ENCODE assay signal across 8 mouse cellular contexts in the genomic region with DNA sequence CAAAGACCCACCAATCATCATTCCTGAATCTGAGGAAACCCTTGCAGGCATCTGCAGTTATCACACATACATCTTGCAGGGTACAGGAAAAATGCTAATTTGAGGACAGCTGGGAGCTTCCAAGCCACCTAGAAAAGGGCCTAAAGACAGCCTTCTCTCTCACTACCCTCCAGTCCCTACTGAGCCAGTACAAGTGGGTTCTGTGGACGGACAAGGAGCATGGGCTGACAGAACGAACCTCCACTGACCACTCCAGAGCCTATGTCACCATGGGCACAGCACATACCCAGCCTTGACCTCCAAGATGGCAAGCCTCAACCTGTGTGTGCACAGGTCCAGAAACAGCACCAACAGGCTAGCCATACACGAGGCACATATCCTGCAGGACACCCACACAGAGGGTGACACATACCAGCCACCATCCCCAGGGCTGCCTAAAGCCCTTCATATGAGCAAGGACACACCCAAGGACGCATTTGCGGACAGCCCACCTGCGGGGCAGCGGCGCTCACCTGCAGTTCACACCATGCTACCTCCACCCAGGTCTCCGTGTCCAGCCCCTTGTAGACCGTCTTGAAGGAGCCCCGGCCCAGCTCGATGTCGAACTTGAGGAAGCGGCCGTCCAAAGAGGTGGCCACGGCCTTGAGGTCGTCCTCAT. TPM values are rescaled to one million over a fixed set of nuclear protein-coding genes. Genes with fewer than 3 reads are reported as not detected.
DNase-seq lines count a peak whose midpoint lies in the region; ATAC-seq and TF ChIP-seq lines count a peak whose summit lies in the region.

No protein-coding gene starts in this region.

- TF ChIP-seq EP300 in ES-Bruce4 (IDR thresholded peaks at IDR 0.05; ENCODE audit: insufficient read depth, low read depth, low read length): no peak
- no peak for TF ChIP-seq EP300 in heart, postnatal 0 days (IDR thresholded peaks at IDR 0.05; ENCODE audit: low read depth)
- no peak for TF ChIP-seq EP300 in liver, postnatal 0 days (IDR thresholded peaks at IDR 0.05; ENCODE audit: low read depth)

- H3K27ac ChIP-seq in gastrocnemius, adult 2 months: peak overlapping the region; percentile 94
- no peak overlapping the region for H3K27ac ChIP-seq in ES-Bruce4 (ENCODE audit: insufficient read depth, low read length)
- H3K27ac ChIP-seq in heart, postnatal 0 days (ENCODE audit: low read depth): no peak overlapping the region
- H3K27ac ChIP-seq in liver, postnatal 0 days (ENCODE audit: low read depth): no peak overlapping the region

- no peak for ATAC-seq in heart, postnatal 0 days (ENCODE audit: insufficient read depth, low read depth)
- ATAC-seq in liver, postnatal 0 days: no peak

- H3K9ac ChIP-seq in ES-Bruce4 (ENCODE audit: low read depth, poor library complexity, severe bottlenecking): peak overlapping the region; percentile 68; the same call in 1 of the 2 replicates
- peak overlapping the region; percentile 61; the same call in 1 of the 2 replicates for H3K9ac ChIP-seq in heart, postnatal 0 days (replicated peaks; ENCODE audit: low read depth, low read length)
- no peak overlapping the region for H3K9ac ChIP-seq in liver, postnatal 0 days (replicated peaks)

- 25% methylated on average over 17 of the region's 17 CpGs for WGBS in heart, postnatal 0 days
- WGBS in liver, postnatal 0 days (ENCODE audit: insufficient replicate concordance): 26% methylated on average over 17 of the region's 17 CpGs

- DNase-seq in gastrocnemius, adult 2 months: peak; percentile 47
- no peak for DNase-seq in gastrocnemius, adult 8-10 months (ENCODE audit: low spot score in 2 of 2)
- peak; percentile 8 for DNase-seq in heart, postnatal 0 days (ENCODE audit: low spot score)
- DNase-seq in liver, postnatal 0 days: no peak
- DNase-seq in c-Kit-positive CD71-positive TER-119-positive erythroid progenitor cells, embryonic 14.5 days (ENCODE audit: low spot score): no peak
- no peak for DNase-seq in thymus, postnatal 10 days (ENCODE audit: low spot score in 2 of 2)
- no peak for DNase-seq in left cerebral cortex, postnatal 10 days (ENCODE audit: extremely low spot score in 1 of 2, low spot score in 2 of 2)

- TF ChIP-seq POLR2A in ES-Bruce4 (IDR thresholded peaks at IDR 0.05; ENCODE audit: insufficient read depth, low read length): no peak

- peaks cover 9% of the 10 kb centered on the region for H3K27me3 ChIP-seq in ES-Bruce4 (ENCODE audit: control insufficient read depth, insufficient read depth, low read length, poor library complexity, severe bottlenecking)
- H3K27me3 ChIP-seq in heart, postnatal 0 days (ENCODE audit: control insufficient read depth, insufficient read depth, low read length): peaks cover 56% of the 10 kb centered on the region
- H3K27me3 ChIP-seq in liver, postnatal 0 days (ENCODE audit: insufficient read depth, low read length): peaks cover 55% of the 10 kb centered on the region

- TF ChIP-seq CTCF in gastrocnemius, adult 2 months (IDR thresholded peaks at IDR 0.05): no peak
- TF ChIP-seq CTCF in ES-Bruce4 (IDR thresholded peaks at IDR 0.05; ENCODE audit: low read depth, low read length): no peak
- TF ChIP-seq CTCF in heart, postnatal 0 days (IDR thresholded peaks at IDR 0.05; ENCODE audit: low read depth): no peak
- TF ChIP-seq CTCF in liver, postnatal 0 days (IDR thresholded peaks at IDR 0.05; ENCODE audit: low read depth): no peak

- intact Hi-C loops in gastrocnemius, adult 2 months (cut with DNase I): no loop called here
- intact Hi-C loops in left cerebral cortex, postnatal 10 days (cut with DNase I): loop anchor here (5.0 kb wide), 1 partner anchor 89 kb away; no protein-coding TSS in a partner anchor

- H3K36me3 ChIP-seq in ES-Bruce4 (ENCODE audit: control insufficient read depth, insufficient read depth, low read length, poor library complexity, severe bottlenecking): no peaks in the 10 kb centered on the region
- no peaks in the 10 kb centered on the region for H3K36me3 ChIP-seq in heart, postnatal 0 days (replicated peaks; ENCODE audit: control insufficient read depth, insufficient read depth, low read length)
- no peaks in the 10 kb centered on the region for H3K36me3 ChIP-seq in liver, postnatal 0 days (replicated peaks; ENCODE audit: insufficient read depth, low read length)

- peak overlapping the region; percentile 100 for H3K4me2 ChIP-seq in heart, postnatal 0 days (ENCODE audit: low read depth, low read length)
- no peak overlapping the region for H3K4me2 ChIP-seq in liver, postnatal 0 days (ENCODE audit: low read depth, low read length)

- peak overlapping the region; percentile 94 for H3K4me3 ChIP-seq in gastrocnemius, adult 2 months
- peak overlapping the region; percentile 23 for H3K4me3 ChIP-seq in ES-Bruce4 (ENCODE audit: low read depth, low read length)
- peak overlapping the region; percentile 75 for H3K4me3 ChIP-seq in heart, postnatal 0 days (ENCODE audit: low read depth, low read length)
- H3K4me3 ChIP-seq in liver, postnatal 0 days (ENCODE audit: low read depth, low read length): peak overlapping the region; percentile 59; the same call in 1 of the 2 replicates

- no peaks in the 10 kb centered on the region for H3K4me1 ChIP-seq in ES-Bruce4 (ENCODE audit: control insufficient read depth, insufficient read depth, low read length)
- peaks cover 26% of the 10 kb centered on the region for H3K4me1 ChIP-seq in heart, postnatal 0 days (ENCODE audit: control insufficient read depth, insufficient read depth)
- H3K4me1 ChIP-seq in liver, postnatal 0 days (ENCODE audit: insufficient read depth): peaks cover 11% of the 10 kb centered on the region

- no peaks in the 10 kb centered on the region for H3K9me3 ChIP-seq in ES-Bruce4 (replicated peaks; ENCODE audit: control insufficient read depth, insufficient read depth, low read length, poor library complexity, severe bottlenecking)
- no peaks in the 10 kb centered on the region for H3K9me3 ChIP-seq in heart, postnatal 0 days (replicated peaks; ENCODE audit: control insufficient read depth, low read length)
- H3K9me3 ChIP-seq in liver, postnatal 0 days (ENCODE audit: low read length): no peaks in the 10 kb centered on the region

RNA-seq across cellular contexts. Expression of gene Wnk2, which starts 1.6 kb away (rescaled TPM):
- 10 to 100 TPM; 58.9 to 99.2 TPM for total RNA-seq in gastrocnemius, adult 2 months (2021)
- 10 to 100 TPM; 81.6 to 86.2 (median 81.9) TPM for total RNA-seq in gastrocnemius, adult 8-10 months (2022)
- polyA plus RNA-seq in ES-Bruce4 (2011; ENCODE audit: insufficient read depth, insufficient read length, low read depth, missing spikeins): 6.1 and 7.9 TPM in 2 replicates
- total RNA-seq in heart, postnatal 0 days (2014; rRNA removed; ENCODE audit: low replicate concordance): 5.4 and 5.5 TPM in 2 replicates
- 1.5 TPM in 2 replicates for polyA plus RNA-seq in heart, postnatal 0 days (2015; fragmentation: Nextera tagmentation; extraction: Ambion mirVana)
- polyA plus RNA-seq in liver, postnatal 0 days (2015; fragmentation: Nextera tagmentation; extraction: Ambion mirVana): 0.13 and 0.15 TPM in 2 replicates
- total RNA-seq in left cerebral cortex, postnatal 10 days (2021): 100 to 1,000 TPM; 112 to 116 TPM

RNA-seq across cellular contexts. Expression of gene Ninj1, which starts 41.1 kb away (rescaled TPM):
- 10 to 100 TPM; 17.2 to 18.7 TPM for total RNA-seq in gastrocnemius, adult 2 months (2021)
- 10 to 100 TPM; 15.4 to 22.5 (median 19.0) TPM for total RNA-seq in gastrocnemius, adult 8-10 months (2022)
- 30.0 and 37.7 TPM in 2 replicates for polyA plus RNA-seq in ES-Bruce4 (2011; ENCODE audit: insufficient read depth, insufficient read length, low read depth, missing spikeins)
- total RNA-seq in heart, postnatal 0 days (2014; rRNA removed; ENCODE audit: low replicate concordance): 75.3 and 102 TPM in 2 replicates
- polyA plus RNA-seq in heart, postnatal 0 days (2015; fragmentation: Nextera tagmentation; extraction: Ambion mirVana): 94.6 and 97.2 TPM in 2 replicates
- polyA plus RNA-seq in liver, postnatal 0 days (2015; fragmentation: Nextera tagmentation; extraction: Ambion mirVana): 106 and 118 TPM in 2 replicates
- 10 to 100 TPM; 23.8 to 23.9 TPM for total RNA-seq in left cerebral cortex, postnatal 10 days (2021)

Comparison
In these comparisons a context has a peak if more than half of its experiments do, and no peak if none do; other contexts are left out.
1. DNase-seq: peak in gastrocnemius, adult 2 months (single experiment) and heart, postnatal 0 days (single experiment); none in gastrocnemius, adult 8-10 months (0 of 2), liver, postnatal 0 days (single experiment), c-Kit-positive CD71-positive TER-119-positive erythroid progenitor cells, embryonic 14.5 days (single experiment), thymus, postnatal 10 days (0 of 2) and left cerebral cortex, postnatal 10 days (0 of 2).
2. H3K4me3 ChIP-seq: peak in every context shown above with its lines; median percentile 94 in gastrocnemius, adult 2 months; 75 in heart, postnatal 0 days; 59 in liver, postnatal 0 days; 23 in ES-Bruce4.